Mouse (Mus musculus) liver, embryonic 14.5 days (tissue): Measurements from ENCODE around the gene Slc43a1. TPM values are rescaled to one million over a fixed set of nuclear protein-coding genes. Genes with fewer than 3 reads are reported as not detected.

Source experiments
- ATAC-seq: fragments of 200-750 bp; cut with Nextera tagmentation; 2 replicates; pipeline ENCODE4 v1.8.0; 2017; ENCODE audit warnings: moderate number of reproducible peaks, mild to moderate bottlenecking, moderate library complexity; ENCODE audit not compliant: insufficient read depth
- DNase-seq, 3 experiments: peaks; one replicate each; pipeline ENCODE4 v3.0.0-alpha.2; 2012 to 2013; ENCODE audit warnings: low read depth in 3 of 3, low spot score in 3 of 3
- H3K27ac ChIP-seq: fragments of 300-500 bp; sonication (generic); 2 replicates; pipeline ENCODE4 v1.5.1; 2014; ENCODE audit warnings: moderate library complexity, mild to moderate bottlenecking, control low read depth, inconsistent platforms
- H3K27me3 ChIP-seq: fragments of 300-500 bp; sonication (generic); 2 replicates; pipeline ENCODE4 v1.6.1; 2014; ENCODE audit warnings: mild to moderate bottlenecking, low read length, moderate library complexity; ENCODE audit not compliant: control insufficient read depth, insufficient read depth
- H3K36me3 ChIP-seq: fragments of 300-500 bp; sonication (generic); replicated peaks from 2 replicates; pipeline ENCODE4 v1.6.1; 2014; ENCODE audit warnings: low read depth; ENCODE audit not compliant: control insufficient read depth, insufficient read depth
- H3K4me1 ChIP-seq, 2 experiments: fragments of 200-500 bp in 1 of 2; fragments of 300-500 bp in 1 of 2; sonication (generic) in 1 of 2; replicated peaks; 2 replicates each; pipeline ENCODE4 v1.6.1; 2012 to 2014; ENCODE audit warnings: antibody characterized with exemption in 1 of 2, inconsistent platforms in 1 of 2, low read length in 1 of 2; ENCODE audit not compliant: control insufficient read depth in 2 of 2, insufficient read depth in 2 of 2
- H3K4me2 ChIP-seq: fragments of 300-500 bp; sonication (generic); 2 replicates; pipeline ENCODE4 v1.6.1; 2014; ENCODE audit warnings: low read depth, mild to moderate bottlenecking, control low read depth, moderate library complexity
- H3K4me3 ChIP-seq, 2 experiments: fragments of 200-500 bp in 1 of 2; fragments of 300-500 bp in 1 of 2; sonication (generic) in 1 of 2; 2 replicates each; pipeline ENCODE4 v1.5.1; 2012 to 2014; ENCODE audit warnings: low read depth in 2 of 2, low read length in 2 of 2, mild to moderate bottlenecking in 2 of 2, control low read depth in 1 of 2, inconsistent platforms in 1 of 2, moderate library complexity in 1 of 2; ENCODE audit not compliant: insufficient read depth in 1 of 2
- H3K9ac ChIP-seq: fragments of 300-500 bp; sonication (generic); replicated peaks from 2 replicates; pipeline ENCODE4 v1.6.1; 2014; ENCODE audit warnings: mild to moderate bottlenecking, control low read depth, moderate library complexity
- H3K9me3 ChIP-seq: fragments of 300-500 bp; sonication (generic); 2 replicates; pipeline ENCODE4 v1.6.1; 2016; ENCODE audit warnings: low read length, mixed read lengths; ENCODE audit not compliant: control insufficient read depth
- CTCF ChIP-seq: IDR thresholded peaks from 2 replicates; pipeline ENCODE4 v1.5.1; 2016; ENCODE audit warnings: antibody characterized with exemption, low read depth, control low read depth
- EP300 ChIP-seq: IDR thresholded peaks from 2 replicates; pipeline ENCODE4 v1.6.1; 2016; ENCODE audit warnings: antibody characterized with exemption, low read depth
- WGBS: fragments of 180-500 bp; shearing (Covaris S2); extraction: QIAGEN DNeasy Blood & Tissue Kit; methylation state at CpG from one replicate; pipeline ENCODE4 v1.1.7; 2014; ENCODE audit not compliant: insufficient replicate concordance; 5-methylcytosine and 5-hydroxymethylcytosine counted together
- polyA plus RNA-seq, 2 experiments: library from polyadenylated mRNA; depleted of rRNA in 1 of 2; stranded (reverse) in 1 of 2; unstranded in 1 of 2; fragments of >200 nt; fragmentation: Nextera tagmentation in 1 of 2; extraction: Ambion mirVana in 1 of 2; gene quantifications; 2 replicates each; pipeline versions ENCODE4 v1.2.1 to v1.2.3; 2012 to 2014

Gene Slc43a1
- polyA plus RNA-seq, 2 experiments: 144 to 174 TPM

DNA sequence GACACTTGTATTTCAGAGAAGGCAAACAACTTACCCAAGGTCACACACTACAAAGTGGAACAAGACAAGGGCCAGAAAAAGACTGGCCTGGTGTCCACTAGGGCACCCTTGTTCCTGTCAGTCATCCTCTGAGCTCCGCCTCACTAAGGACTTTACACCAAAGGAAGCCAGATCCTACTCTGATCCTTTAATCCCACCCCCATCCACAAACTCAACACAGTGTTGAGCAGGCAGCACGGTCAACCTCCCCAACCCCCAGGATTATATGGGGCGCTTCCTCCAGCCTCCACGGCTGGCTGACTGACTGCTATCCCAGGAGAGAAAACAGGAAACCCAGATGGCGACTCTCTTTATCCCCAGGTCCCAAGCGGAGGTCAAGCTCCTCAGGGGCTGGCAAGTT lies 44.4 kb downstream of the Slc43a1 start:
- no peak for ATAC-seq

GRCm38 (mm10) chr2:84883530-84883929 lies 44.9 kb downstream of the Slc43a1 start:
- H3K27ac ChIP-seq: no peak overlapping the region
- H3K4me1 ChIP-seq: no peaks in the 10 kb centered on the region
- DNase-seq: no peak
- H3K4me2 ChIP-seq: no peak overlapping the region
- H3K9me3 ChIP-seq: no peaks in the 10 kb centered on the region
- no peak for ATAC-seq
- no peaks in the 10 kb centered on the region for H3K36me3 ChIP-seq
- peaks cover 85% of the 10 kb centered on the region for H3K27me3 ChIP-seq
- H3K4me3 ChIP-seq: no peak overlapping the region
- WGBS: 6% methylated on average over 11 of the region's 11 CpGs
- no peak for TF ChIP-seq EP300
- TF ChIP-seq CTCF: no peak
- H3K9ac ChIP-seq: no peak overlapping the region

More for the DNA sequence above, 44.4 kb downstream of the Slc43a1 start:
- Histone ChIP-seq H3K4me1 (no peaks in the 10 kb centered on the region), H3K27me3 (peaks cover 83% of the 10 kb centered on the region), H3K4me3 (no peak overlapping the region), H3K27ac (no peak overlapping the region), H3K4me2 (peak overlapping the region; percentile 18; the same call in 1 of the 2 replicates), H3K36me3 (no peaks in the 10 kb centered on the region), H3K9ac (no peak overlapping the region), H3K9me3 (no peaks in the 10 kb centered on the region)
- TF ChIP-seq EP300 (no peak), CTCF (no peak)
- WGBS: 9% methylated on average over 6 of the region's 6 CpGs
- DNase-seq: no peak

DNA sequence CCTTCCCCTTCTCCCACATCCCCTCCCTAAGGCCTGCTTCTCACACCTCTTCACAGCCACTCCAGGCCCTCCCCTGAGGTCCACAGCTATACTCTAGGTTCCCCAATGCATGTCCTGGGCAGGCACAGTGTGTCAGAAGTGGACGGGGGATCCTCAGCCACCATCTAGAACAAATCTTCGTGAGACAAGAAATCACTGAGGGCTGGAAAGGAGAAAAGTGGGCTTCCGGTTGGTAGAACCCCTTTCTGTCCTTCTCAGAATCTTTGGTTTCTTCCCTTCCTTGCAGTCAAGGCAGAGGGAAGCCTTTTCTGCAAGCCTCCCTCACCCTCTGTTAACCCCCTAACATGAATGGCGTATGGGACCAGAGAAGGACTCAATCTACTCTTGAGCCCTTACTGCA lies 45.3 kb downstream of the Slc43a1 start:
- no peak for ATAC-seq
- H3K9ac ChIP-seq: no peak overlapping the region
- no peak overlapping the region for H3K4me3 ChIP-seq
- no peaks in the 10 kb centered on the region for H3K4me1 ChIP-seq
- no peak overlapping the region for H3K27ac ChIP-seq
- H3K9me3 ChIP-seq: no peaks in the 10 kb centered on the region
- 45% methylated on average over 4 of the region's 4 CpGs for WGBS
- H3K27me3 ChIP-seq: peaks cover 90% of the 10 kb centered on the region
- H3K4me2 ChIP-seq: no peak overlapping the region
- no peak for DNase-seq
- H3K36me3 ChIP-seq: no peaks in the 10 kb centered on the region
- TF ChIP-seq CTCF (no peak), EP300 (no peak)

- Histone ChIP-seq H3K27ac (no peak overlapping the region), H3K4me2 (no peak overlapping the region), H3K4me1 (0 out of 4 replicates have a peak, but pooled peaks cover 0 to 2% of the 10 kb centered on the region in 2 experiments), H3K4me3 (no peak overlapping the region), H3K36me3 (no peaks in the 10 kb centered on the region), H3K9ac (no peak overlapping the region), H3K27me3 (peaks cover 96% of the 10 kb centered on the region), H3K9me3 (no peaks in the 10 kb centered on the region)
- 25% methylated on average over 4 of the region's 4 CpGs for WGBS
- no peak for ATAC-seq
- no peak for DNase-seq
- TF ChIP-seq EP300: no peak
- 0 out of 2 replicates have a peak, but pooled peaks have one; percentile 16 for TF ChIP-seq CTCF
Measured at GRCm38 (mm10) chr2:84884611-84885010, 46.0 kb downstream of the Slc43a1 start.

DNA sequence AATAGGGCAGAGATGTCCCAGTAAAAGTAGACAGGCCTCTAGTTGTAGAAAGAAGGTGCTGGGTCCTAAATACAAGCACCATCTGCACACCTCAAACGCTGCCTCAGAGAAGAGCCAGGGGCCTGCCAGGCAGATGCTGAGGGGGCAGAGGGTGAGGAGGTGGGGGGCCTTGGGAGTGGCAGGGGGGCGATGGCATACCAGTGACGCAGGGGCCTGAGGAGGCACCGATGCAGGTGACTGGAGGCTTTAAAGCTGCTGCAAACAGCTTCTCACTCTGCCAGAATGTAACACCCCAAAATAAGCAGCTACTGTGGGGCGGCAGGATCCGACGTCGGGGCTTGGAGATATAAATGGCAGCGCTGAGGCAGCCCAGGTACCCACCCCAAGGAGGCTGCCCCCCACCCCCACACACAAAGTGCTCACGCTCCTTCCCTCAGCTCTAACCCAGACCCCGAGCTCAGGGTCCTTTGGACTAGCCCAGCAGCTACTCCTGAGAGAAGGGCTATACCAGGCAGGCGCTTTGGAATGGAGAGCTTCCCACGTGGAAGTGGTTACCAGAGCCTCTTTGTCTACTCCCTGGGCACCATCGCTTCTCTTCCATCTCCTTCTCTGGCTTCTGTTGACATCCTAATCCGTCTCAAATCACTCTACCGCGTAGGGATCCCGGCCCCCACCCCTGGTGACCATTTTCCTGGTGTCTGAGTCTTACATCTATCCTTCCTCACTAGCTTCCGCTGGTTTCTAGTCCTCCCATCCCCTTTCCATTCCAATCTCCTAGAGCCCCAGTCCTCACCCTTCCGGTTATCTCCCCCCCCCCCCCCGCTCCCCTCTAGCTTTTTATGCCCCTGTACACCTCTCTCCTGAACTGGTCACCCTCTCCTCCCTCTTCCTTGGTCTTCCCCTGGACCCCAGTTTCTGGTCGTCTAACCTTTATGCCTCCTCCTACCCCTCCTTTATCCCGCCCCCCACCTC lies 46.7 kb downstream of the Slc43a1 start:
- TF ChIP-seq CTCF: no peak
- 10% methylated on average over 22 of the region's 23 CpGs for whole genome bisulfite sequencing
- Histone ChIP-seq H3K36me3 (no peaks in the 10 kb centered on the region), H3K27ac (no peak overlapping the region), H3K9ac (no peak overlapping the region), H3K4me1 (0 out of 4 replicates have a peak, but pooled peaks cover 0 to 2% of the 10 kb centered on the region in 2 experiments), H3K4me2 (no peak overlapping the region), H3K4me3 (no peak overlapping the region), H3K9me3 (no peaks in the 10 kb centered on the region), H3K27me3 (peaks cover 95% of the 10 kb centered on the region)
- DNase-seq (no peak), ATAC-seq (no peak)
